ENCODE assay signal across 27 mouse cellular contexts in the genomic region with DNA sequence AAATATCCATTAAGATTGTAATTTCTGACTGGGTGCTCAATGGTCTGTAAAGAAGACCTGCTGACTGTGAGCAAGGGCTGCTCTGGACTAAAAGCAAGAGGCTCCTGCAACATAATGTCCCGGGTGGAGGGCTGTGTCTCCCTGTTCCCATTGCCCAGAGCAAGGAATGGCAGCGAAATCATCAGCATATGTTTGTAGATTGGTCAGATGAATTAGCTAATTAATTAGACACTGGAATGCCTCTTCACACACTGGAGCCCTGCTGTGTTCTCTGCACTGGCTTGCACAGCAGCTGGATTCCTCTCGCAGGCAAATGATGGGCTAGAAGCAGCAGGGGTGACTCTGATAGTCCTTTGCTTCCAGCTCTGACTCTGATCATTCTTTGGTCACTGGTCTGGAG. TPM values are rescaled to one million over a fixed set of nuclear protein-coding genes. Genes with fewer than 3 reads are reported as not detected.
DNase-seq lines count a peak whose midpoint lies in the region; ATAC-seq and TF ChIP-seq lines count a peak whose summit lies in the region.
"Had no signal": no experiment of that assay in that cellular context is flagged by ENCODE, and none has a peak within 500 bp of the region (broad histone marks: within the 10 kb centered on the region; RNA-seq: fewer than 3 reads in every experiment).

No protein-coding gene starts in this region.

- no peaks in the 10 kb centered on the region for H3K9me3 ChIP-seq in midbrain, embryonic 14.5 days (ENCODE audit: control insufficient read depth, low read length)
- H3K9me3 ChIP-seq in midbrain, embryonic 13.5 days, result no peaks in the 10 kb centered on the region
- H3K9me3 ChIP-seq in hindbrain, postnatal 0 days (ENCODE audit: low read length), result no peaks in the 10 kb centered on the region
- H3K9me3 ChIP-seq in heart, embryonic 12.5 days (replicated peaks), result no peaks in the 10 kb centered on the region
- H3K9me3 ChIP-seq in forebrain, embryonic 10.5 days, result no peaks in the 10 kb centered on the region

- H3K4me2 ChIP-seq in midbrain, embryonic 14.5 days (ENCODE audit: low read length), result no peak overlapping the region
- H3K4me2 ChIP-seq in midbrain, embryonic 13.5 days (replicated peaks), result no peak overlapping the region
- H3K4me2 ChIP-seq in hindbrain, postnatal 0 days (ENCODE audit: low read depth, low read length), result no peak overlapping the region
- no peak overlapping the region for H3K4me2 ChIP-seq in heart, embryonic 12.5 days
- H3K4me2 ChIP-seq: heart, embryonic 11.5 days had no signal

- H3K27me3 ChIP-seq in midbrain, embryonic 14.5 days (ENCODE audit: control insufficient read depth, insufficient read depth, low read length), result no peaks in the 10 kb centered on the region
- no peaks in the 10 kb centered on the region for H3K27me3 ChIP-seq in midbrain, embryonic 13.5 days
- H3K27me3 ChIP-seq in hindbrain, postnatal 0 days (ENCODE audit: insufficient read depth, low read length), result no peaks in the 10 kb centered on the region
- no peaks in the 10 kb centered on the region for H3K27me3 ChIP-seq in heart, embryonic 12.5 days (replicated peaks)
- no peaks in the 10 kb centered on the region for H3K27me3 ChIP-seq in forebrain, embryonic 10.5 days (ENCODE audit: poor library complexity, severe bottlenecking)

- H3K27ac ChIP-seq in midbrain, embryonic 14.5 days (replicated peaks; ENCODE audit: low read depth, low read length), result no peak overlapping the region
- H3K27ac ChIP-seq in midbrain, embryonic 13.5 days, result no peak overlapping the region
- no peak overlapping the region for H3K27ac ChIP-seq in hindbrain, postnatal 0 days
- no peak overlapping the region for H3K27ac ChIP-seq in heart, embryonic 12.5 days (ENCODE audit: poor library complexity, severe bottlenecking)
- no peak overlapping the region for H3K27ac ChIP-seq in forebrain, embryonic 10.5 days
- H3K27ac ChIP-seq: layer of hippocampus, adult 2 months; liver, embryonic 14.5 days; stomach, postnatal 0 days had no signal

- WGBS in midbrain, embryonic 14.5 days, result 38% methylated on average over 3 of the region's 3 CpGs
- 38% methylated on average over 3 of the region's 3 CpGs for WGBS in midbrain, embryonic 13.5 days
- WGBS in hindbrain, postnatal 0 days, result 27% methylated on average over 3 of the region's 3 CpGs
- 72% methylated on average over 3 of the region's 3 CpGs for WGBS in heart, embryonic 12.5 days
- WGBS in forebrain, embryonic 10.5 days, result 37% methylated on average over 3 of the region's 3 CpGs

- H3K36me3 ChIP-seq in midbrain, embryonic 14.5 days (ENCODE audit: control insufficient read depth, insufficient read depth, low read length), result no peaks in the 10 kb centered on the region
- H3K36me3 ChIP-seq in midbrain, embryonic 13.5 days, result no peaks in the 10 kb centered on the region
- no peaks in the 10 kb centered on the region for H3K36me3 ChIP-seq in hindbrain, postnatal 0 days (ENCODE audit: insufficient read depth, low read length)
- H3K36me3 ChIP-seq in heart, embryonic 12.5 days, result no peaks in the 10 kb centered on the region
- H3K36me3 ChIP-seq in forebrain, embryonic 10.5 days (replicated peaks), result no peaks in the 10 kb centered on the region

- no peaks in the 10 kb centered on the region for H3K4me1 ChIP-seq in midbrain, embryonic 14.5 days (ENCODE audit: control insufficient read depth, insufficient read depth, low read length)
- 0 out of 2 replicates have a peak, but pooled peaks cover 3% of the 10 kb centered on the region for H3K4me1 ChIP-seq in midbrain, embryonic 13.5 days (replicated peaks)
- H3K4me1 ChIP-seq in hindbrain, postnatal 0 days (ENCODE audit: insufficient read depth, low read length), result no peaks in the 10 kb centered on the region
- peaks cover 6% of the 10 kb centered on the region for H3K4me1 ChIP-seq in heart, embryonic 12.5 days (replicated peaks)
- peaks cover 6% of the 10 kb centered on the region for H3K4me1 ChIP-seq in forebrain, embryonic 10.5 days

- H3K9ac ChIP-seq in midbrain, embryonic 14.5 days (replicated peaks; ENCODE audit: low read length), result no peak overlapping the region
- no peak overlapping the region for H3K9ac ChIP-seq in midbrain, embryonic 13.5 days (replicated peaks)
- no peak overlapping the region for H3K9ac ChIP-seq in hindbrain, postnatal 0 days (replicated peaks; ENCODE audit: low read length)
- H3K9ac ChIP-seq in heart, embryonic 12.5 days, result no peak overlapping the region
- H3K9ac ChIP-seq: liver, embryonic 14.5 days had no signal

- ATAC-seq in midbrain, embryonic 14.5 days (ENCODE audit: low FRiP score, low TSS enrichment), result no peak
- ATAC-seq in midbrain, embryonic 13.5 days, result no peak
- no peak for ATAC-seq in hindbrain, postnatal 0 days
- no peak for ATAC-seq in heart, embryonic 12.5 days (ENCODE audit: insufficient number of reproducible peaks, low FRiP score)
- ATAC-seq: CD4-positive, CD25-positive, alpha-beta regulatory T cell, adult 4 months; forebrain, embryonic 14.5 days; midbrain, embryonic 16.5 days had no signal

- DNase-seq in midbrain, embryonic 14.5 days, result peak; percentile 21
- DNase-seq in ZHBTc4 (ENCODE audit: low read depth, low spot score), result peak; percentile 32
- DNase-seq in hindbrain, postnatal 0 days (ENCODE audit: low spot score), result peak; percentile 25
- peak; percentile 51 for DNase-seq in retina, embryonic 14.5 days (ENCODE audit: low spot score)
- no peak for DNase-seq in thymus, postnatal 10 days (ENCODE audit: low spot score in 2 of 2)
- DNase-seq in forebrain, embryonic 10.5 days (ENCODE audit: extremely low spot score, low spot score), result no peak
- DNase-seq: adrenal gland, postnatal 10 days; cerebellum, adult 18-20 months; gastrocnemius, postnatal 25 days; heart, postnatal 4 days; kidney, adult 2 months; kidney, postnatal 36 days; liver; lung, adult 2 months; lung, postnatal 10 days; right cerebral cortex, postnatal 4 days; thymus, adult 18-20 months; thymus, postnatal 4 days had no signal

- no peak overlapping the region for H3K4me3 ChIP-seq in midbrain, embryonic 14.5 days (replicated peaks; ENCODE audit: low read depth, low read length)
- no peak overlapping the region for H3K4me3 ChIP-seq in midbrain, embryonic 13.5 days (replicated peaks)
- no peak overlapping the region for H3K4me3 ChIP-seq in hindbrain, postnatal 0 days (ENCODE audit: low read length)
- H3K4me3 ChIP-seq in heart, embryonic 12.5 days, result no peak overlapping the region
- H3K4me3 ChIP-seq in forebrain, embryonic 10.5 days, result no peak overlapping the region
- H3K4me3 ChIP-seq: layer of hippocampus, adult 2 months had no signal

- no peak for TF ChIP-seq CTCF in hindbrain, postnatal 0 days (IDR thresholded peaks at IDR 0.05; ENCODE audit: low read depth)

RNA-seq across cellular contexts. Expression of a gene that starts 29.6 kb away (rescaled TPM):
- 50.8 and 51.8 TPM in 2 replicates for polyA plus RNA-seq in midbrain, embryonic 14.5 days (2014; fragmentation: Nextera tagmentation; extraction: Ambion mirVana)
- polyA plus RNA-seq in midbrain, embryonic 13.5 days (2015; fragmentation: Nextera tagmentation; extraction: Ambion mirVana), result 41.0 and 42.9 TPM in 2 replicates
- total RNA-seq in hindbrain, postnatal 0 days (2014; rRNA removed), result 91.3 and 92.0 TPM in 2 replicates
- polyA plus RNA-seq in hindbrain, postnatal 0 days (2015; fragmentation: Nextera tagmentation; extraction: Ambion mirVana), result 14.1 and 15.8 TPM in 2 replicates
- 15.6 and 17.1 TPM in 2 replicates for polyA plus RNA-seq in heart, embryonic 12.5 days (2016; fragmentation: Nextera tagmentation; extraction: Ambion mirVana)
- 23.8 and 24.2 TPM in 2 replicates for polyA plus RNA-seq in forebrain, embryonic 10.5 days (2016; fragmentation: Nextera tagmentation; extraction: Ambion mirVana)

Comparison
In these comparisons a context has a peak if more than half of its experiments do, and no peak if none do; other contexts are left out.
1. DNase-seq: peak in midbrain, embryonic 14.5 days (single experiment), ZHBTc4 (single experiment), hindbrain, postnatal 0 days (single experiment) and retina, embryonic 14.5 days (single experiment); none in thymus, postnatal 10 days (0 of 2) and forebrain, embryonic 10.5 days (single experiment).